Mouse (Mus musculus) heart, embryonic 12.5 days (tissue): ENCODE measurements at regions not wholly inside any gene's neighbourhood (a gene's known extent, or its start where the extent isn't known, plus 50 kb on each side); places are given as distances from the start of the nearest gene placed in this dataset.

Source experiments
- ATAC-seq: fragments of 200-750 bp; cut with Nextera tagmentation; 2 replicates; pipeline ENCODE4 v1.8.0; 2017; ENCODE audit warnings: moderate TSS enrichment, moderate library complexity; ENCODE audit not compliant: insufficient number of reproducible peaks, low FRiP score
- H3K27ac ChIP-seq: fragments of 300-500 bp; sonication (generic); 2 replicates; pipeline ENCODE4 v1.5.1; 2016; ENCODE audit warnings: mild to moderate bottlenecking, moderate library complexity; ENCODE audit not compliant: poor library complexity, severe bottlenecking
- H3K27me3 ChIP-seq: fragments of 300-500 bp; sonication (generic); replicated peaks from 2 replicates; pipeline ENCODE4 v1.6.1; 2016; ENCODE audit warnings: mild to moderate bottlenecking, moderate library complexity
- H3K36me3 ChIP-seq: fragments of 300-500 bp; sonication (generic); 2 replicates; pipeline ENCODE4 v1.6.1; 2016; ENCODE audit warnings: mild to moderate bottlenecking, moderate library complexity
- H3K4me1 ChIP-seq: fragments of 300-500 bp; sonication (generic); replicated peaks from 2 replicates; pipeline ENCODE4 v1.6.1; 2016; ENCODE audit warnings: mild to moderate bottlenecking
- H3K4me2 ChIP-seq: fragments of 300-500 bp; sonication (generic); 2 replicates; pipeline ENCODE4 v1.6.1; 2016; ENCODE audit warnings: mild to moderate bottlenecking, moderate library complexity
- H3K4me3 ChIP-seq: fragments of 300-500 bp; sonication (generic); 2 replicates; pipeline ENCODE4 v1.5.1; 2016; ENCODE audit warnings: mild to moderate bottlenecking
- H3K9ac ChIP-seq: fragments of 300-500 bp; sonication (generic); 2 replicates; pipeline ENCODE4 v1.6.1; 2016; ENCODE audit warnings: mild to moderate bottlenecking, moderate library complexity
- H3K9me3 ChIP-seq: fragments of 300-500 bp; sonication (generic); replicated peaks from 2 replicates; pipeline ENCODE4 v1.6.1; 2016; ENCODE audit warnings: mild to moderate bottlenecking, moderate library complexity
- WGBS: fragments of 180-500 bp; shearing (Covaris S2); methylation state at CpG from one replicate; pipeline ENCODE4 v1.1.7; 2016; 5-methylcytosine and 5-hydroxymethylcytosine counted together

GRCm38 (mm10) chr12:71561259-71561658 is 251.6 kb downstream of the Dact1 start:
- Histone ChIP-seq H3K9me3 (no peaks in the 10 kb centered on the region), H3K4me3 (no peak overlapping the region), H3K9ac (no peak overlapping the region), H3K4me2 (no peak overlapping the region), H3K36me3 (no peaks in the 10 kb centered on the region), H3K27ac (no peak overlapping the region), H3K4me1 (no peaks in the 10 kb centered on the region), H3K27me3 (no peaks in the 10 kb centered on the region; the same call in 1 of the 2 replicates)
- WGBS, result 68% methylated on average over 7 of the region's 7 CpGs
- no peak for ATAC-seq

GRCm38 (mm10) chr12:71561918-71562572 is 252.4 kb downstream of the Dact1 start:
- Histone ChIP-seq H3K27me3 (peaks cover 4% of the 10 kb centered on the region), H3K9me3 (no peaks in the 10 kb centered on the region), H3K4me2 (no peak overlapping the region), H3K36me3 (no peaks in the 10 kb centered on the region), H3K27ac (no peak overlapping the region), H3K4me1 (no peaks in the 10 kb centered on the region), H3K9ac (no peak overlapping the region), H3K4me3 (no peak overlapping the region)
- ATAC-seq, result no peak
- WGBS, result 82% methylated on average over 8 of the region's 8 CpGs

- peaks cover 4% of the 10 kb centered on the region for H3K27me3 ChIP-seq
- no peaks in the 10 kb centered on the region for H3K36me3 ChIP-seq
- H3K4me2 ChIP-seq, result no peak overlapping the region
- no peak for ATAC-seq
- H3K9ac ChIP-seq, result no peak overlapping the region
- no peak overlapping the region for H3K27ac ChIP-seq
- WGBS, result 71% methylated on average over 4 of the region's 4 CpGs
- no peaks in the 10 kb centered on the region for H3K9me3 ChIP-seq
- no peak overlapping the region for H3K4me3 ChIP-seq
- H3K4me1 ChIP-seq, result no peaks in the 10 kb centered on the region
Measured at GRCm38 (mm10) chr12:71563219-71563618, 253.5 kb downstream of the Dact1 start.

- H3K9me3 ChIP-seq, result no peaks in the 10 kb centered on the region
- H3K27ac ChIP-seq, result no peak overlapping the region
- WGBS, result 86% methylated on average over 3 of the region's 3 CpGs
- H3K27me3 ChIP-seq, result peaks cover 4% of the 10 kb centered on the region
- no peak overlapping the region for H3K9ac ChIP-seq
- H3K4me3 ChIP-seq, result no peak overlapping the region
- no peaks in the 10 kb centered on the region for H3K36me3 ChIP-seq
- ATAC-seq, result no peak
- no peaks in the 10 kb centered on the region for H3K4me1 ChIP-seq
- H3K4me2 ChIP-seq, result no peak overlapping the region
Measured at GRCm38 (mm10) chr12:71566371-71566770, 256.7 kb downstream of the Dact1 start.

GRCm38 (mm10) chr12:71568251-71568650 is 258.6 kb downstream of the Dact1 start:
- no peak for ATAC-seq
- Histone ChIP-seq H3K27ac (no peak overlapping the region), H3K9me3 (no peaks in the 10 kb centered on the region), H3K9ac (no peak overlapping the region), H3K4me3 (no peak overlapping the region), H3K4me1 (peaks cover 11% of the 10 kb centered on the region), H3K4me2 (no peak overlapping the region), H3K27me3 (peaks cover 4% of the 10 kb centered on the region; the same call in 1 of the 2 replicates), H3K36me3 (no peaks in the 10 kb centered on the region)
- 59% methylated on average over 5 of the region's 5 CpGs for WGBS

- peaks cover 4% of the 10 kb centered on the region; the same call in 1 of the 2 replicates for H3K27me3 ChIP-seq
- no peak for ATAC-seq
Measured at GRCm38 (mm10) chr12:71568880-71569390, 259.3 kb downstream of the Dact1 start.

GRCm38 (mm10) chr12:71569662-71570061 is 260.0 kb downstream of the Dact1 start:
- H3K27me3 ChIP-seq, result peaks cover 4% of the 10 kb centered on the region; the same call in 1 of the 2 replicates
- ATAC-seq, result no peak

More at GRCm38 (mm10) chr12:71568880-71569390, 259.3 kb downstream of the Dact1 start:
- H3K36me3 ChIP-seq, result no peaks in the 10 kb centered on the region
- no peak overlapping the region for H3K27ac ChIP-seq
- peaks cover 11% of the 10 kb centered on the region for H3K4me1 ChIP-seq
- no peak overlapping the region for H3K4me2 ChIP-seq
- 74% methylated on average over 6 of the region's 6 CpGs for WGBS
- H3K9me3 ChIP-seq, result no peaks in the 10 kb centered on the region
- H3K4me3 ChIP-seq, result no peak overlapping the region
- no peak overlapping the region for H3K9ac ChIP-seq

GRCm38 (mm10) chr12:71570116-71570515 is 260.4 kb downstream of the Dact1 start:
- no peak overlapping the region for H3K27ac ChIP-seq
- WGBS, result 71% methylated on average over 2 of the region's 2 CpGs

More at GRCm38 (mm10) chr12:71569662-71570061, 260.0 kb downstream of the Dact1 start:
- no peaks in the 10 kb centered on the region for H3K36me3 ChIP-seq
- WGBS, result 54% methylated on average over 12 of the region's 12 CpGs
- H3K4me3 ChIP-seq, result no peak overlapping the region
- no peak overlapping the region for H3K27ac ChIP-seq
- H3K9me3 ChIP-seq, result no peaks in the 10 kb centered on the region
- no peak overlapping the region for H3K9ac ChIP-seq
- H3K4me1 ChIP-seq, result peaks cover 12% of the 10 kb centered on the region
- H3K4me2 ChIP-seq, result no peak overlapping the region

GRCm38 (mm10) chr12:71572833-71573446 is 257.9 kb upstream of the Daam1 start:
- Histone ChIP-seq H3K9ac (no peak overlapping the region), H3K36me3 (no peaks in the 10 kb centered on the region), H3K4me1 (peaks cover 19% of the 10 kb centered on the region), H3K27ac (no peak overlapping the region), H3K27me3 (no peaks in the 10 kb centered on the region), H3K9me3 (no peaks in the 10 kb centered on the region), H3K4me2 (no peak overlapping the region), H3K4me3 (no peak overlapping the region)
- no peak for ATAC-seq
- 47% methylated on average over 14 of the region's 14 CpGs for WGBS

More at GRCm38 (mm10) chr12:71570116-71570515, 260.4 kb downstream of the Dact1 start:
- Histone ChIP-seq H3K4me1 (peaks cover 17% of the 10 kb centered on the region), H3K36me3 (no peaks in the 10 kb centered on the region), H3K27me3 (peaks cover 4% of the 10 kb centered on the region; the same call in 1 of the 2 replicates), H3K4me2 (no peak overlapping the region), H3K9ac (no peak overlapping the region), H3K4me3 (no peak overlapping the region), H3K9me3 (no peaks in the 10 kb centered on the region)
- no peak for ATAC-seq

GRCm38 (mm10) chr12:71573456-71573855 is 257.4 kb upstream of the Daam1 start:
- ATAC-seq, result no peak
- Histone ChIP-seq H3K4me3 (no peak overlapping the region), H3K9me3 (no peaks in the 10 kb centered on the region), H3K36me3 (no peaks in the 10 kb centered on the region), H3K27me3 (no peaks in the 10 kb centered on the region), H3K9ac (no peak overlapping the region), H3K4me2 (no peak overlapping the region), H3K27ac (no peak overlapping the region), H3K4me1 (peaks cover 19% of the 10 kb centered on the region)
- 69% methylated on average over 8 of the region's 8 CpGs for WGBS

GRCm38 (mm10) chr12:71574685-71575084 is 256.2 kb upstream of the Daam1 start:
- H3K4me3 ChIP-seq, result no peak overlapping the region
- no peak overlapping the region for H3K4me2 ChIP-seq
- no peaks in the 10 kb centered on the region for H3K27me3 ChIP-seq
- no peaks in the 10 kb centered on the region for H3K9me3 ChIP-seq
- ATAC-seq, result no peak
- no peak overlapping the region for H3K27ac ChIP-seq
- 51% methylated on average over 10 of the region's 10 CpGs for WGBS
- H3K9ac ChIP-seq, result no peak overlapping the region
- no peaks in the 10 kb centered on the region for H3K36me3 ChIP-seq
- H3K4me1 ChIP-seq, result peaks cover 24% of the 10 kb centered on the region
